Mouse (Mus musculus) heart, adult 2 months (tissue): ENCODE results near the gene Rnf111. TPM values are rescaled to one million over a fixed set of nuclear protein-coding genes. Genes with fewer than 3 reads are reported as not detected.

Experiments
- DNase-seq, 2 experiments: peaks; one replicate each; pipeline ENCODE4 v3.0.0; 2021
- H3K27ac ChIP-seq: fragments of 200-600 bp; 2 replicates; pipeline ENCODE4 v1.8.1; 2022
- H3K27me3 ChIP-seq: fragments of 200-500 bp; 2 replicates; pipeline ENCODE4 v1.6.1; 2012; ENCODE audit warnings: mild to moderate bottlenecking, low read length, inconsistent platforms, mixed read lengths; ENCODE audit not compliant: control insufficient read depth, insufficient read depth
- H3K36me3 ChIP-seq: fragments of 200-500 bp; 2 replicates; pipeline ENCODE4 v1.6.1; 2012; ENCODE audit warnings: low read length, inconsistent platforms; ENCODE audit not compliant: control insufficient read depth, insufficient read depth
- H3K4me1 ChIP-seq: fragments of 200-500 bp; 2 replicates; pipeline ENCODE4 v1.6.1; 2011; ENCODE audit warnings: low read length; ENCODE audit not compliant: control insufficient read depth, insufficient read depth
- H3K4me3 ChIP-seq: fragments of 200-600 bp; 2 replicates; pipeline ENCODE4 v1.8.1; 2022
- H3K79me2 ChIP-seq: fragments of 200-500 bp; replicated peaks from 2 replicates; pipeline ENCODE4 v1.6.1; 2012; ENCODE audit warnings: mild to moderate bottlenecking, inconsistent platforms, low read length, moderate library complexity, mixed read lengths; ENCODE audit not compliant: control insufficient read depth, insufficient read depth
- H3K9ac ChIP-seq: fragments of 200-500 bp; 2 replicates; pipeline ENCODE4 v1.6.1; 2012; ENCODE audit warnings: low read depth, mild to moderate bottlenecking, control low read depth, inconsistent platforms, low read length, mixed read lengths
- CTCF ChIP-seq: fragments of 200-600 bp; IDR thresholded peaks from 2 replicates; pipeline ENCODE4 v1.8.1; 2022; ENCODE audit warnings: antibody characterized with exemption, mild to moderate bottlenecking, moderate library complexity
- EP300 ChIP-seq: fragments of 200-500 bp; IDR thresholded peaks from 2 replicates; pipeline ENCODE4 v1.6.1; 2011; ENCODE audit warnings: low read depth, low read length, control low read depth; ENCODE audit not compliant: insufficient read depth
- POLR2A ChIP-seq: fragments of 200-500 bp; IDR thresholded peaks from 2 replicates; pipeline ENCODE4 v1.6.1; 2011; ENCODE audit warnings: mild to moderate bottlenecking, low read depth, low read length, control low read depth; ENCODE audit not compliant: insufficient read depth
- WGBS: fragments of 180-500 bp; shearing (Covaris S2); methylation state at CpG from one replicate; pipeline ENCODE4 v1.1.7; 2018; 5-methylcytosine and 5-hydroxymethylcytosine counted together
- intact Hi-C: fragments of 180-260 bp; cut with DNase I; formaldehyde crosslinking; loops from one replicate; pipeline ENCODE4 v1.15.1; 2025
- polyA plus RNA-seq: library from polyadenylated mRNA; depleted of rRNA; stranded (reverse); fragments of >200 nt; gene quantifications from 2 replicates; pipeline ENCODE4 v1.2.3, GENCODE M21; 2012
- total RNA-seq, 2 experiments: library from RNA; stranded (reverse); gene quantifications; 2 replicates each; pipeline ENCODE4 v1.2.3; 2021

Rnf111 gene
- total and polyA plus RNA-seq, 3 experiments: 19.4 to 25.7 (median 19.8) TPM

- H3K27ac ChIP-seq: peak overlapping the region; percentile 85
- H3K27me3 ChIP-seq: no peaks in the 10 kb centered on the region
- intact Hi-C loops: no loop called here
- WGBS: 79% methylated on average over 3 of the region's 3 CpGs
- DNase-seq: no peak
- no peaks in the 10 kb centered on the region for H3K36me3 ChIP-seq
- no peak for TF ChIP-seq CTCF
- no peak for TF ChIP-seq EP300
- no peak for TF ChIP-seq POLR2A
- no peak overlapping the region for H3K9ac ChIP-seq
- no peaks in the 10 kb centered on the region for H3K79me2 ChIP-seq
- no peak overlapping the region for H3K4me3 ChIP-seq
- no peaks in the 10 kb centered on the region; the same call in 1 of the 2 replicates for H3K4me1 ChIP-seq
These were observed 20.3 kb upstream of the Rnf111 start for GRCm38 (mm10) chr9:70523813-70524212.

- no peak overlapping the region for H3K4me3 ChIP-seq
- H3K36me3 ChIP-seq: no peaks in the 10 kb centered on the region
- H3K27ac ChIP-seq: no peak overlapping the region
- no peak overlapping the region for H3K9ac ChIP-seq
- 90% methylated on average over 3 of the region's 3 CpGs for WGBS
- intact Hi-C loops: no loop called here
- no peak for DNase-seq
- no peaks in the 10 kb centered on the region for H3K27me3 ChIP-seq
- no peaks in the 10 kb centered on the region; the same call in 1 of the 2 replicates for H3K4me1 ChIP-seq
- no peaks in the 10 kb centered on the region for H3K79me2 ChIP-seq
- TF ChIP-seq POLR2A: no peak
These were observed 17.1 kb upstream of the Rnf111 start for GRCm38 (mm10) chr9:70520651-70521050.

GRCm38 (mm10) chr9:70511681-70512080 is 8.2 kb upstream of the Rnf111 start:
- Histone ChIP-seq H3K4me1 (peaks cover 3% of the 10 kb centered on the region), H3K79me2 (no peaks in the 10 kb centered on the region), H3K4me3 (no peak overlapping the region), H3K27me3 (no peaks in the 10 kb centered on the region), H3K9ac (no peak overlapping the region), H3K36me3 (no peaks in the 10 kb centered on the region), H3K27ac (peak overlapping the region; percentile 29)
- intact Hi-C loops: loop anchor here (5.0 kb wide), 1 partner anchor 404 kb away; no protein-coding TSS in a partner anchor
- 69% methylated on average over 7 of the region's 7 CpGs for WGBS
- DNase-seq: peak in 1 of 2 experiments; percentile 10
- no peak for TF ChIP-seq CTCF
- TF ChIP-seq EP300: no peak
- no peak for TF ChIP-seq POLR2A

GRCm38 (mm10) chr9:70510998-70511583 is 7.6 kb upstream of the Rnf111 start:
- Histone ChIP-seq H3K27ac (no peak overlapping the region; the same call in none of the 2 replicates), H3K9ac (no peak overlapping the region), H3K4me1 (peaks cover 3% of the 10 kb centered on the region), H3K79me2 (no peaks in the 10 kb centered on the region), H3K36me3 (no peaks in the 10 kb centered on the region), H3K4me3 (no peak overlapping the region), H3K27me3 (no peaks in the 10 kb centered on the region)
- TF ChIP-seq POLR2A (no peak), EP300 (no peak), CTCF (peak; percentile 65)
- peak in 1 of 2 experiments; percentile 12 for DNase-seq
- intact Hi-C loops: loop anchor here (5.0 kb wide), 1 partner anchor 404 kb away; no protein-coding TSS in a partner anchor
- 51% methylated on average over 10 of the region's 10 CpGs for WGBS

- Histone ChIP-seq H3K4me3 (no peak overlapping the region), H3K27ac (peak overlapping the region; percentile 34), H3K79me2 (no peaks in the 10 kb centered on the region), H3K4me1 (peaks cover 3% of the 10 kb centered on the region), H3K9ac (no peak overlapping the region), H3K27me3 (no peaks in the 10 kb centered on the region), H3K36me3 (no peaks in the 10 kb centered on the region)
- WGBS: 28% methylated on average over 4 of the region's 4 CpGs
- peak in 1 of 2 experiments; percentile 15 for DNase-seq
- intact Hi-C loops: loop anchor here (5.0 kb wide), 1 partner anchor 403 kb away; no protein-coding TSS in a partner anchor
- TF ChIP-seq EP300 (no peak), CTCF (no peak), POLR2A (no peak)
These were observed 6.5 kb upstream of the Rnf111 start for GRCm38 (mm10) chr9:70509906-70510525.

- Histone ChIP-seq H3K4me3 (no peak overlapping the region), H3K79me2 (no peaks in the 10 kb centered on the region), H3K9ac (no peak overlapping the region), H3K27me3 (no peaks in the 10 kb centered on the region), H3K27ac (no peak overlapping the region), H3K36me3 (peaks cover 10% of the 10 kb centered on the region), H3K4me1 (peaks cover 9% of the 10 kb centered on the region)
- TF ChIP-seq POLR2A (no peak), CTCF (no peak), EP300 (no peak)
- intact Hi-C loops: no loop called here
- 67% methylated on average over 8 of the region's 8 CpGs for WGBS
- DNase-seq: no peak
These were observed 3.3 kb upstream of the Rnf111 start for GRCm38 (mm10) chr9:70506787-70507186.
